Mouse (Mus musculus) fibroblast of lung, adult 2 months (primary cell): ENCODE measurements around the gene Mpi.

ENCODE experiments used
- DNase-seq: peaks from one replicate; pipeline ENCODE4 v3.0.0-alpha.2; 2011; ENCODE audit warnings: low read depth

Gene Mpi

DNA sequence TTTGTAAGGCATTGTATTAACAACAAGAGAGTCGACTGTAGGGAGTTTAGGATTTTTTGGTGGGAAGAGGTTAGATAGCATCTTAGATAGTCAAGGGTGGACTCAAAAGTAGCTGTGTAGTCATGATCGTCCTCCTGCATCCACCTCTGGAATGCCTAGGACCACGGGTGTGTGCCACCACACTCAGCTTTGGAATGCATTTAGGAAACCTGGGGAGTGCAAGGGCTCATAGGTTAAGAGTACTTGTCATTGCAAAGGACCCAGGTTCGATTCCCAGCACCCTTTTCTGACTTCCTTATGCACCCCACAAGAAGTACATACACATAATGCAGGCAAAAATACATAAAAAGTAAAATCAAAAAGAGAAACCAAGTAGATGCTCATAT is 29.7 kb downstream of the Mpi start:
- no peak for DNase-seq

DNA sequence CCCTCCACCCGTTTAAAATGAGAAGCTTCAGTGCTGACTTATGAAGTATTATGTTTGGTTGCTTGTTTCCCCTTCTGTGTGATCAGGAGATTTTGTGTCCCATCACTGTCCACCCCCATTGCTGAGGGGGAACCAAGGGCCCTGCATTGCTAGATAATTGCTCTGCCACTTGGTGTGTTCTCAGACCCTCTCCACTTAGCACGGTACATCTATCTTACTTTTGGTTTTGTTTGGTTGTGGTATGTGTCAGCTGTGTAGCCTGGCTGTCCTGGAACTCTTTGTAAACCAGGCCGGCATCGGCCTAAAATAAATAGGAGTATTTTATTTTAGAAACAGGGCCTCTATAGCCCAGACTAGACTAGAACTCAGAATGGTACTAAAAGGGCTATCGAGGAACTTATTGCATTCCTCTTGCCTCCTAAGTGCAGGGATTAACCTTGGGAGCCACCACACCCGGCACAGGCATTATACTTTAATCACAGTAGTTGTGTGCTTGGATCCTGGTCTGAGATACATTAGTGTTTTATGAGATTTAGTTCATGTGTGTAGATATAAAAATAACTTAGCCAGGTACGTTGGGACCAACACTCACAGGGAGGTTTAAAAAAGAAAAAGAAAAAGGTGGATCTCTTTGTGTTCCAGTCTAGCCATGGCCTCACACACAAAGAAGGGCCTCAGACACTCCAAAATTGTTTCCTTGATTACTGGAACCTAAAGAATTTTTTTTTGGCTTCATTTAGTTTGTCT is 30.3 kb downstream of the Mpi start:
- DNase-seq: no peak

DNA sequence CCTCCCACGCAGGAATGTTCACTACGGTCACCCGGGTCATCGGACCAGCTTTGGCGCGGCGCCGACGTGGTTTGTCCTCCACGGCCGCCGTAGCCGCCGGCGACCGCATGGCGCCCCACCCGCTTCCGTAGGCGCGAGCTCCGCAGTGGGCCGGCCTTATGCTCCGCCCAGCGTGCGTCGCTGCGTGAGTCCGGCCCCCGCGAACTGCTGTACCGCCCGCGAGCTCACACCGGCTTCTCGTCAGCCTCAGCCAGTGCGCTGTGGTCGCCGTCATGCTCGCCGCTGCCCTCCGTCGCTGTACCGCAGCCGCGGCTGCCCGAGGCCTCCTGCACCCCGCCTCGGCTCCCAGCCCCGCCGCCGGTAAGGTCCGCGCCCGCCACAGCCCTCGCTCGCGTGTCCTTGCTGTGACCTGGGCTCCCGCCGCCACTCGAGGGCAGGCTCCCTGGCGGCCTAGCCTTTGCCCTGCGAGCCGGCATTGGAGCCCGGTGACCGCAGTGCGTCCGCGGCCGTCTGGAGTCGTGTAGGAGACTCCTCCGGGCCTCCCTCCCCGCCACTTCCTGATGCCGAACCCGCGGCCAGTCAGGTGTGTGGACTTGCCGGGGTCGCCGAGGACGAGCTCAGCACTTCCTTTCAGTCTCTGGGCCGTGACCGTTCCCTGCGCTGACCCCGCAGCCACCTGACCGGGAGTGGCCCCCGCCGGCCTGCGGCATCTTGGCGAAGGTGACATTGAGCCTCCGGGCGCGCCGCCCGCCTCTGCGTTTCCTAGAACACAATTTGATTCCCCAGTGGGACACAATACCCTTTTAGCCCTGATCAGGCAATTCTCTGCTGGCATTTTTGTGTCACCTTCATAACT is 31.3 kb downstream of the Mpi start, which contains the start of gene Cox5a:
Gene Cox5a, plus strand, starts transcription at position 219 of the 856 bp plus-strand sequence.
- peak; percentile 89 for DNase-seq

DNA sequence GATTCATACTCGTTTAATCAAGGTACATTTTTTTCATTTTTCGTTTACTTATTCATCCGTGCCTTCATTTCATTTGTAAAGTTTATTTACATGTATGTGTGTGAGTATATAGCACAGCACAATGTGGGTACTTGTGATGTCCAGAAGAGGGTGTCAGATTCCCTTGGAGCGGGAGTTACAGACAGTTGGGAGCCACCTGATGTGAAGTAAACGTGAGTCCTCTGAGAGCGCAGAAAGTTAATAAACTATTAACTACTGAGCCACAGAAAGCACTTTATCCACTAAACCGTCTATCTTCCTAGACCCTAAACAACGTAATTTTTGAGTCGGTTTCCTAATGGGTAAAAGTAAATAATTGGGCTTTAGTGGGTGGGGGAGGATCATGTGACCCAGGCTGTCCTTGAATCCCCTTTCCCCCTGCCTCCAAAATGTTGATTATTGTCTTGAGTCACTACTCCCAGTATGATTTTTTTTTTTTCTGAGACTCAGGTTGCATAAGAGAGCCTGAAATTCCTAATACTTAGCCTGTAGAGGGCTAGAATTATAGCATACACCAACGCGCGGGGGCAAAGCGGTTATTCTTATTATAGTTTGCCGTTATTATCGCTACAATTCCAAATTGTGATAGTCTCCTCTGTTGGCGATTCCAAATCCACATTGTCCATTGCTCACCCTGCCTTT is 32.0 kb downstream of the Mpi start:
- no peak for DNase-seq

DNA sequence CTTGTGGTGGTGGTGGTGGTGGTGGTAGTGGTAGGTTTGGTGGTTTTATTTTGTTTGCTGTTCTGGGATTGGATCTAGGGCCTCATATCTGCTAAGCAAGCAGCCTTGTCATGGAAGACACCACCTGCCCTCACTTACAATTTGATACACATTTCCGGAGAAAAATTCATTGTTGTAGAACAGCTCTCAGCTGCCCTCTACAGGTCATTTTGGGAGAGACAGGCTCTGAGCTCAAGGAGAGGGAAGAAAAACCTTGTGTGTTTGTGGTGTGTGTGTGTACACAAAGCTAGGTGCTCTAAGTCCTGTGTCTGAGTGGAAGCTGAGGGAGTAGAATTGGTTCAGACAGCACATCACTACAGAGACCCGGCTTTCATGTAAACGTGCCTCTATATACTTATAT is 35.5 kb downstream of the Mpi start:
- DNase-seq: no peak

DNA sequence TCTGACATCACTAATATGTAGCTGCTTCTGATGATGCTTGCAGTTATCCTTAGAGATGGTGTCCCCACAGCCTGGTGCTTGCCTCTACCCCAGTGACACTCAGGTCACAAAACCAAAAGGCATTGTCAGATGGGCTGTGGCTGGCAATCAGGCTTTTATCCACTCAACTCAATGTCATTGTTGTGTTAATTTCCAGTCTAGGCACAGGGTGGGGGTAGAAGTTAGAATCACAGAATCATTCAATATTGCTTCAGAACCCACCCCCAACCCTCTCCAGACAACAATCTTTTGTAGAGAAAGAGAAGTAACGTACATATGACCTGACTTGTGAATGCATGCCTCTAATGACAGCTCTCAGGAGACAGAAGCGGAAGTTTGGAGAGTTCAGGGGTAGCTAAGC is 42.0 kb downstream of the Mpi start:
- DNase-seq: no peak

DNA sequence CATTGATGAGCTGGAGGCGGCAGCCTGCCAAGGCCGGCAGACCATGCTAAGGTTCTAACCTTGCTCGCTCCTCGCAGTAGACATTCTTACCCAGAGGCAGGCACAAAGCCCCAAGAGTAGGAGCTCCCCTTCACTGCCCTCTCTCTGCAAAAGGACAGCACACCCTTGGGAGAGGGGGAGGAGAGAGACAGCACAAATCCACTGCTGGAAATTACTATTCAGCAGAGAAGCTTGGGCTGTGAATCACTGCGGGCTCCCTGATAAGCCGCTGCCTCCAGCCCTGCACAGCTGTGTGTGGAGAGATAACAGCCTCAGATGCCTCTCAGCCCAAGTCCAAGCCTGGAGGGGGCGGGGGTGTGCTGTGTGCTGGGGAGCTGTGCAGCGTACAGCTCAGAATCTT is 46.9 kb downstream of the Mpi start:
- DNase-seq: no peak

DNA sequence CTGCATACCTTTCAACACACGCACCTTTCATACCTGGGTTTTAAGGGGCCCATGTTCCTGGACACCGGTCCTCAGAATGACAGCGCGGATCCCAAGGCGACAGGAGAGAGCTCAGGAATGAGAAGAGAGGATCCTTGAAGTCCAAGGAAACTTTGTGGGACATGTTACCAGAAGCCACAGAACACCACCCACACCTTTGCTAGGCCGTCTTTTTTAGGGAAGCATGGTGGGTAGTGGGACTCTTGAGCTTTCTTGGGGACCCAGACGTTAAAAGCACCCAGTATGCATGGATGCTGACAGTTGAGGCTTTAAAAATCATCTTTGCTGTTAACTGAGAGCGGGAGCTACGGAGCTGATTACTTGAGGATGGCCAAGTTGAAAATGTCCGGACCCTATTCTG is 47.7 kb downstream of the Mpi start:
- DNase-seq: no peak

DNA sequence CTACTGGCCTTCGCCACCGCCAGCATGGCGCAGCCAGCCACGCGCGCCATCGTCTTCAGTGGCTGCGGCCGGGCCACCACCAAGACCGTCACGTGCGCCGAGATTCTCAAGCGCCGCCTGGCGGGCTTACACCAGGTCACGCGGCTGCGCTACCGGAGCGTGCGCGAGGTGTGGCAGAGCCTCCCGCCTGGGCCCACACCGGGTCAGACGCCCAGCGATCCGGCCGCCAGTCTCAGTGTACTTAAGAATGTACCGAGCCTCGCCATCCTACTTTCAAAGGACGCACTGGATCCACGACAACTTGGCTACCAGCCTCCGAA is 48.2 kb downstream of the Mpi start:
- no peak for DNase-seq

DNA sequence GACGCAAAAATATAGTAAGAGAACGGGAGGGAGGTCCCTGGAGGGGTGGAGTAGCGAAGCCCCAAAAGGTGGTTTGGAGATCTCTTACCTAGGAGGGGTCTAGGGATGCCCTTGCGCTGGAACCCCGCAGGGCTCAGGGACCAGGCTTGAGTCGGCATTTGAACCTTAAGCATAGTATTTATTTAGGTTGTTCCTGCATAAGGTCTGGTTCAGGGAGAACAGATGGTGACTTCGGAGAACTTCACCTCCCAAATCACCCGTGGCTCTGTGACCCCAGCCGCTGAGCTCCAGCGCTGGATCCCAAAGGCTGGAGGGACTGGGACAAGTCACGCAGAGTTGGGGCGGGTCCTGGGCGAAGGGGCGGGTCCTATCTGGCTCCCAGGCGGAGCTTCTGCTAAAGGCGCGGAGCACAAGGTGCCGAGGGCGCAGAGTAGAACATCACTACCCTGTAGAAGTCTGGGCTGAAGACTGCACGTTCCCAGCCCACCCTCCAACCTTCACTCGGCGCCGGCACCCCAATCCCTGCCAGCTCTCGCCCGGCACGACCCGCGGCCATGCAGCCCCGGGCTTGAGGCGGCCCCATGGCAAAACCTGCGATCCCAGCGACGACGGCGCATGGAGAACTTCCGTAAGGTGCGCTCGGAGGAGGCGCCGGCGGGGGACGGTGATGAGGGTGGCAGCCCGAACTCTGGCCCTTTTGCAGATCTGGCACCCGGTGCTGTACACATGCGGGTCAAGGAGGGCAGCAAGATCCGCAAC is 48.8 kb downstream of the Mpi start, which contains the start of gene Rpp25:
Gene Rpp25, plus strand, starts transcription at position 405 of the 759 bp plus-strand sequence.
- no peak for DNase-seq

DNA sequence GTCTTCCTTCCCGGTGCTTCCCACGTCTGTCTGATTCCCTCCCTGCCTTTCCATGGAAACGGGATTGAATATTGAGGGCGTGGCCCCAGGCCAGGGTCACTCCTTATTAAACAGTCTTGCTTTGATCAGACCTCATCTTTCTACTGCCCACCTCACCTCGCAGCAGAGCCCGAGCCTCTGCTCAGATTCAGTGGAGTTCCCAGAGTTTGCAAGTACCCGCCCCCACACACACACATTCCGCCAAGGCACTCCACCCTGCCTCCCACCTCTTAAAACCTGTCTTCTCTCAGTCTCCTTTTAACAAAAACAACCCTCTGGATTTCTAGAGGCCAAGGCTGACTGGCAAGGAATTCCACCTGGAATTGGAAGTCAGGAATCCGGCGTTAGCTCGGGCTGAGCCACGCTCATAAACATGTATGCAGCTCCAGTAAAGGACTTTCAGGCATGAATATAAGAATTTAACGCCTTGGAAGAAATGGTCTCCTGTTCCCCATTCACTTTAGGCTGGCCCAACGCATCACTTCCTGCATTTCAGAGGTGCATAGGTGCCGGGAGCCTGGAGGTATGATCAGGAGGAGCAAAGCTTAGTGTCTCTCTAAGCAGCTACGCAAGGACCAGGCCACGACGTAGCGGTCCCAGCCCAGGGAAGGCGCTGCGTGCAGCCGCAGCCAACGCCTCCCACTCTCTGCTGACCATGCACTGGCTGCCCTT is 49.5 kb downstream of the Mpi start:
- no peak for DNase-seq

DNA sequence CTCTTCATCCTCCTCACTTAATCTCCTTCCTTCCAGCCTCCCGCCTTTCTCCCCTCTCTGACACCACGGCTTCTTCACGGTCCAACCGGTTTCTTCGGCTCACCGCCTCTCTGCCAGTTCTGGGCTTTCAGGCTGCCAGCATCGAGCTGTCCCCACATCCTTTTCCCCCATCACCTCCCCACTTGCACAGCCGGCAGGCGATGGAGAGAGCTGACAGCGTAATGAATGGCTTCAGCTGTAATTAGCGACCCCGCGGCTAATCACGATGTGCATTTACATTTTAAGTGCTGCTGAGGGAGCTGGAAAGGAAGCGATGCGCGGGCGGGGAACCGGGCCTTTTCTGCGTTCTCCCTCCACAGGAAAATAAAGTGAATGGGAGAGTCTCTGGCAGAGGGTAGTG is 50.7 kb downstream of the Mpi start:
- DNase-seq: no peak

DNA sequence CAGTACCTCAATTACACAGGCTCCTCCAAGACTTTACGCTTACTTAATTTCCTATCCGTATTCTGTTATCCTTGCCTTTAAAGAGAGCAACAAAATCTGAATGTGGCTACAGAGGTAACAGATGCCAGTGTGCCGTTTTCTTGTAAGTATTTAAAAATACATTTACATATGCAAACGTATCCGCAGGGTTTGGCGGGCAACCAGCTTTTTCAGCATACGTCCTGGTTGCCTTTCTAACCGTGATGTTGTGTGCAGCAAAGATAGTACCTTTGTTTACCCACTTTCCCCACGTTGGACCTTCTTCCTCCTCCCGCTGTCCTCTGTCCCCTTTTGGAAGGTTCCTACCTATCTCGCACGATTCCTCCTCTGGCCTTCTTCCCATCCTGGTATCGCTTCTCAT is 51.1 kb downstream of the Mpi start:
- no peak for DNase-seq

DNA sequence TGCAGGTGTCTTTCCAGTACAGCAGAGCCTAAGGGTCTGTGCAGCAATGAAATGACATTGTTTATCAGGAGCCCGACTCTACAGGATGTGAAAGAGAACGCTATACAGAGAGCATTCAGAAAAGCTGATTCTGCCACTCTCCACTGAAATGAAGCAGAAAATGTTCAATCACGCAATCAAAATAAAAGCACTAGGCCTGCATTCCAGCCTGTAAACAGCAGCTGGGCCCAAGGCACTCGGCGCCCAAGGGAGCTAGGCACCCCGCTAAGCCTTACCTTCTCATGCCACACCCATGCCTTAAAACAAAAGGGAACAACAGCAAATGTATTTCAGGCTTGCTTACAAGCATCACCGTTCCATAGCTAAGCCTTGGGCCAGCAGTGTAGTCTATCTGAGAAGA is 54.0 kb downstream of the Mpi start:
- DNase-seq: no peak

DNA sequence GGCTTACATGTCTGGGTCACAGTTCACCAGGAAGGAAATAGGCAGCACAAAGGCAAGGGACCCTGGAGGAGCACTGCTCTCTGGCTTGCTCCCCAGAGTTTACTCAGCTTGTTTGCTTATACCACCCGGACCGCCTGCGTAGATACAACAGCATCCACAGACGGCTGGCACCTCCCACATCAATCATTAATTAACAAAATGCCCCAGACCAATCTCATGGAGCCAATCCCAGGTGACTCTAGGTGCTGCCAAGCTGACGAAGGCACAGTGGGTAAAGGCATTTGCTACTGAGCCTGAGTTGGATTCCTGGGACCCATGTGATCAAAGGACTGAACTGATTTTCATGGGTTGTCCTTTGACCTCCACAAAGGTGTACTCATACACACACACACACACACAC is 55.3 kb downstream of the Mpi start:
- no peak for DNase-seq

DNA sequence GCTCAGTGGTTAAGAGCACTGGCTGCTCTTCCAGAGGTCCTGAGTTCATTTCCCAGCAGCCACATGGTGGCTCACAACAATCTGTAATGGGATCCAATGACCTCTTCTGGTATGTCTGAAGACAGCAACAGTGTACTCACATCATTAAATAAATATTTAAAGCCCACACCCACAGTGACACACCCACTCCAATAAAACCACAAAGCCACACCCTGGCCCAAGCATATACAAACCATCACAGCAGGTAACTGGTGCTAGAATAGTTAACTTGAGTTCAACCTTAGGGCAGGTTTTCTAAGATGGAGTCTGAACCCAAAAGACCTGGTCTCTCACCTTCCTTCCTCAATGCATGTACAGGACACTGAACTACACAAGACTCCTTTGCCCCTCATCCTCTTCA is 57.6 kb downstream of the Mpi start:
- DNase-seq: no peak
